Mouse (Mus musculus) MEL (cell line): ENCODE measurements around the gene Lin37. TPM values are rescaled to one million over a fixed set of nuclear protein-coding genes. Genes with fewer than 3 reads are reported as not detected.
A peak's percentile ranks its signal among the peaks of the same experiment; 100 is the strongest.

Experiments used
- DNase-seq: peaks from one replicate; pipeline ENCODE4 v3.0.0; 2011; ENCODE audit warnings: low read depth, low spot score
- H3K27ac ChIP-seq: 2 replicates; pipeline ENCODE4 v1.5.1; 2012; ENCODE audit warnings: low read depth, mild to moderate bottlenecking, control low read depth, low read length, moderate library complexity; ENCODE audit not compliant: control insufficient read depth
- H3K27me3 ChIP-seq, 2 experiments: fragments of 150-350 bp in 1 of 2; sonication (generic) in 1 of 2; 2 replicates each; pipeline ENCODE4 v1.6.1; 2012; ENCODE audit warnings: low read length in 2 of 2, mild to moderate bottlenecking in 2 of 2, improper control_type of control experiment in 1 of 2, moderate library complexity in 1 of 2; ENCODE audit not compliant: insufficient read depth in 2 of 2, control insufficient read depth in 1 of 2
- H3K36me3 ChIP-seq, 2 experiments: 2 replicates each; pipeline ENCODE4 v1.6.1; 2012 to 2014; ENCODE audit warnings: low read length in 2 of 2, improper control_type of control experiment in 1 of 2, inconsistent platforms in 1 of 2, mild to moderate bottlenecking in 1 of 2; ENCODE audit not compliant: insufficient read depth in 2 of 2, control insufficient read depth in 1 of 2
- H3K4me1 ChIP-seq, 2 experiments: fragments of 150-350 bp in 1 of 2; sonication (generic) in 1 of 2; 2 replicates each; pipeline ENCODE4 v1.6.1; 2012; ENCODE audit warnings: low read length in 2 of 2, improper control_type of control experiment in 1 of 2, mild to moderate bottlenecking in 1 of 2; ENCODE audit not compliant: insufficient read depth in 2 of 2, control insufficient read depth in 1 of 2
- H3K4me3 ChIP-seq, 2 experiments: fragments of 150-350 bp in 1 of 2; sonication (generic) in 1 of 2; 2 replicates each; pipeline ENCODE4 v1.5.1; 2012; ENCODE audit warnings: low read depth in 2 of 2, low read length in 2 of 2, mild to moderate bottlenecking in 2 of 2, moderate library complexity in 2 of 2, control low read depth in 1 of 2, improper control_type of control experiment in 1 of 2; ENCODE audit not compliant: control insufficient read depth in 1 of 2, insufficient read depth in 1 of 2
- H3K79me2 ChIP-seq: 2 replicates; pipeline ENCODE4 v1.6.1; 2012; ENCODE audit warnings: mild to moderate bottlenecking, low read length, moderate library complexity; ENCODE audit not compliant: control insufficient read depth, poor library complexity, insufficient read depth
- H3K9ac ChIP-seq: 2 replicates; pipeline ENCODE4 v1.6.1; 2012; ENCODE audit warnings: low read depth, mild to moderate bottlenecking, control low read depth, low read length, moderate library complexity; ENCODE audit not compliant: control insufficient read depth, poor library complexity, severe bottlenecking
- H3K9me3 ChIP-seq: fragments of 150-350 bp; sonication (generic); replicated peaks from 2 replicates; pipeline ENCODE4 v1.6.1; 2012; ENCODE audit warnings: mild to moderate bottlenecking, low read length, improper control_type of control experiment, moderate library complexity; ENCODE audit not compliant: insufficient read depth
- BHLHE40 ChIP-seq: IDR thresholded peaks from 2 replicates; pipeline ENCODE4 v1.6.1; 2012; ENCODE audit warnings: low read depth, mild to moderate bottlenecking, inconsistent platforms, low read length, improper control_type of control experiment, borderline replicate concordance
- CHD1 ChIP-seq: IDR thresholded peaks from 2 replicates; pipeline ENCODE4 v1.6.1; 2012; ENCODE audit warnings: low read depth, mild to moderate bottlenecking, inconsistent platforms, low read length, improper control_type of control experiment
- E2F4 ChIP-seq: IDR thresholded peaks from 2 replicates; pipeline ENCODE4 v1.6.1; 2011; ENCODE audit warnings: low read depth, low read length, improper control_type of control experiment, borderline replicate concordance
- GABPA ChIP-seq: IDR thresholded peaks from 2 replicates; pipeline ENCODE4 v1.6.1; 2012; ENCODE audit warnings: low read depth, mild to moderate bottlenecking, inconsistent platforms, low read length, improper control_type of control experiment, moderate library complexity
- GATA1 ChIP-seq: IDR thresholded peaks from 2 replicates; pipeline ENCODE4 v1.6.1; 2011; ENCODE audit warnings: low read depth, low read length, improper control_type of control experiment
- HCFC1 ChIP-seq: IDR thresholded peaks from 2 replicates; pipeline ENCODE4 v1.6.1; 2012; ENCODE audit warnings: low read depth, mild to moderate bottlenecking, inconsistent platforms, low read length, improper control_type of control experiment, moderate library complexity
- KAT2A ChIP-seq: conservative IDR thresholded peaks from 2 replicates; pipeline ENCODE4 v1.6.1; 2012; ENCODE audit warnings: low read depth, low read length, improper control_type of control experiment, inconsistent platforms
- MAFK ChIP-seq: IDR thresholded peaks from 2 replicates; pipeline ENCODE4 v1.6.1; 2011; ENCODE audit warnings: low read depth, mild to moderate bottlenecking, low read length, improper control_type of control experiment, borderline replicate concordance
- MYB ChIP-seq: IDR thresholded peaks from 2 replicates; pipeline ENCODE4 v1.6.1; 2011; ENCODE audit warnings: mild to moderate bottlenecking, low read depth, low read length, improper control_type of control experiment
- MYC ChIP-seq: IDR thresholded peaks from 2 replicates; pipeline ENCODE4 v1.6.1; 2011; ENCODE audit warnings: low read depth, mild to moderate bottlenecking, low read length, improper control_type of control experiment, moderate library complexity
- NELFE ChIP-seq: IDR thresholded peaks from 2 replicates; pipeline ENCODE4 v1.6.1; 2011; ENCODE audit warnings: low read depth, low read length, improper control_type of control experiment
- POLR2AphosphoS5 ChIP-seq: IDR thresholded peaks from 2 replicates; pipeline ENCODE4 v1.6.1; 2012; ENCODE audit warnings: low read depth, borderline replicate concordance, mild to moderate bottlenecking, inconsistent platforms, low read length, moderate library complexity, mixed read lengths
- SMC3 ChIP-seq: IDR thresholded peaks from 2 replicates; pipeline ENCODE4 v1.6.1; 2011; ENCODE audit warnings: low read depth, low read length, improper control_type of control experiment
- TAL1 ChIP-seq: IDR thresholded peaks from 2 replicates; pipeline ENCODE4 v1.6.1; 2012; ENCODE audit warnings: mild to moderate bottlenecking, inconsistent platforms, low read length, moderate library complexity, mixed read lengths
- TCF12 ChIP-seq: IDR thresholded peaks from 2 replicates; pipeline ENCODE4 v1.6.1; 2014; ENCODE audit warnings: low read depth, mild to moderate bottlenecking, inconsistent platforms, low read length, improper control_type of control experiment, moderate library complexity
- UBTF ChIP-seq: IDR thresholded peaks from 2 replicates; pipeline ENCODE4 v1.6.1; 2012; ENCODE audit warnings: low read depth, mild to moderate bottlenecking, inconsistent platforms, low read length, improper control_type of control experiment, moderate library complexity, borderline replicate concordance; ENCODE audit not compliant: insufficient read depth
- ZMIZ1 ChIP-seq: IDR thresholded peaks from 2 replicates; pipeline ENCODE4 v1.6.1; 2012; ENCODE audit warnings: low read depth, mild to moderate bottlenecking, inconsistent platforms, low read length, improper control_type of control experiment, moderate library complexity
- polyA plus RNA-seq, 2 experiments: library from polyadenylated mRNA; stranded (reverse) in 1 of 2; unstranded in 1 of 2; fragments of >175 nt in 1 of 2; fragments of >200 nt in 1 of 2; gene quantifications; 2 replicates each; pipeline versions ENCODE4 v1.2.1 to v1.2.4; 2012; ENCODE audit warnings: low replicate concordance in 2 of 2, low read depth in 1 of 2; ENCODE audit not compliant: insufficient read length in 2 of 2, insufficient read depth in 1 of 2, missing spikeins in 1 of 2
- total RNA-seq: library from RNA; depleted of rRNA; stranded (reverse); fragments of 300-350 nt; gene quantifications from 2 replicates; pipeline ENCODE4 v1.2.3, GENCODE M21; 2012

The Lin37 gene
- total and polyA plus RNA-seq, 3 experiments, result 10.9 to 49.8 TPM; not detected in 1

- no peak for TF ChIP-seq BHLHE40
- TF ChIP-seq NELFE, result peak; percentile 49
- peak; percentile 63; the same call in 1 of the 2 replicates for TF ChIP-seq CHD1
- TF ChIP-seq MAFK, result no peak
- peak; percentile 55; the same call in 1 of the 2 replicates for TF ChIP-seq ZMIZ1
These were observed 33.3 kb upstream of the Lin37 start (continued) for GRCm38 (mm10) chr7:30592772-30593423.

- Histone ChIP-seq H3K4me3 (no peak overlapping the region; a peak in 1 of 4 replicates), H3K27me3 (no peaks in the 10 kb centered on the region), H3K9me3 (no peaks in the 10 kb centered on the region), H3K36me3 (peaks cover 0 to 16% of the 10 kb centered on the region in 2 experiments; a peak in 2 of 4 replicates), H3K9ac (peak overlapping the region; percentile 49), H3K79me2 (peaks cover 29% of the 10 kb centered on the region), H3K27ac (peak overlapping the region; percentile 84), H3K4me1 (peaks cover 10 to 38% of the 10 kb centered on the region in 2 experiments; a peak in 3 of 4 replicates)
- DNase-seq, result no peak
- TF ChIP-seq GATA1, result no peak
- TF ChIP-seq SMC3, result no peak
- TF ChIP-seq UBTF, result no peak
- TF ChIP-seq TCF12, result no peak
- no peak for TF ChIP-seq ZMIZ1
- TF ChIP-seq TAL1, result no peak
- TF ChIP-seq KAT2A, result no peak
- TF ChIP-seq MYC, result no peak
- no peak for TF ChIP-seq GABPA
- TF ChIP-seq E2F4, result no peak
- no peak for TF ChIP-seq BHLHE40
- no peak for TF ChIP-seq POLR2AphosphoS5
- TF ChIP-seq HCFC1, result no peak
- TF ChIP-seq MYB, result no peak
These were observed 31.9 kb upstream of the Lin37 start for GRCm38 (mm10) chr7:30591605-30591951.
